Mouse (Mus musculus): ENCODE data around the gene Maml2. TPM values are rescaled to one million over a fixed set of nuclear protein-coding genes. Genes with fewer than 3 reads are reported as not detected.

Gene Maml2
- polyA plus RNA-seq, 1 experiment, result 1.5 TPM

GRCm38 (mm10) chr9:13495530-13495929 lies 197.8 kb downstream of the Maml2 start:
- Histone ChIP-seq H3ac (ENCODE audit: control insufficient read depth, insufficient read length, low read depth) (no peak overlapping the region), H3K36me3 (ENCODE audit: control insufficient read depth, insufficient read depth) (no peaks in the 10 kb centered on the region), H3K4me3 (ENCODE audit: insufficient read depth, poor library complexity, severe bottlenecking) (no peak overlapping the region), H3K79me3 (ENCODE audit: low read depth) (no peaks in the 10 kb centered on the region), H3K27me3 (ENCODE audit: control insufficient read depth, insufficient read depth, insufficient read length) (no peaks in the 10 kb centered on the region), H3K79me2 (ENCODE audit: control insufficient read depth, insufficient read depth) (no peaks in the 10 kb centered on the region)
- TF ChIP-seq CEBPB (IDR thresholded peaks at IDR 0.05; ENCODE audit: low read depth), result no peak
- no peak for TF ChIP-seq MAX (IDR thresholded peaks at IDR 0.05)
- no peak for TF ChIP-seq MYOG (IDR thresholded peaks at IDR 0.05; ENCODE audit: control insufficient read depth, extremely low read depth, insufficient read length)
- TF ChIP-seq FOSL1 (IDR thresholded peaks at IDR 0.05; ENCODE audit: insufficient read depth, low read length, poor library complexity, severe bottlenecking), result no peak
- TF ChIP-seq MYOD1 (IDR thresholded peaks at IDR 0.05; ENCODE audit: control insufficient read depth, insufficient read length, low read depth), result no peak
- TF ChIP-seq CTCF (IDR thresholded peaks at IDR 0.05; ENCODE audit: control insufficient read depth, insufficient read depth, insufficient read length), result no peak
- TF ChIP-seq USF1 (IDR thresholded peaks at IDR 0.05; ENCODE audit: low read depth), result no peak

- TF ChIP-seq FOSL1 (IDR thresholded peaks at IDR 0.05; ENCODE audit: insufficient read depth, low read length, poor library complexity, severe bottlenecking) (no peak), CTCF (IDR thresholded peaks at IDR 0.05; ENCODE audit: control insufficient read depth, insufficient read depth, insufficient read length) (no peak), CEBPB (IDR thresholded peaks at IDR 0.05; ENCODE audit: low read depth) (no peak), MAX (IDR thresholded peaks at IDR 0.05) (no peak), MYOD1 (IDR thresholded peaks at IDR 0.05; ENCODE audit: control insufficient read depth, insufficient read length, low read depth) (no peak), MYOG (IDR thresholded peaks at IDR 0.05; ENCODE audit: control insufficient read depth, extremely low read depth, insufficient read length) (no peak), USF1 (IDR thresholded peaks at IDR 0.05; ENCODE audit: low read depth) (no peak)
- Histone ChIP-seq H3K79me3 (ENCODE audit: low read depth) (no peaks in the 10 kb centered on the region), H3K4me3 (ENCODE audit: insufficient read depth, poor library complexity, severe bottlenecking) (no peak overlapping the region), H3K27me3 (ENCODE audit: control insufficient read depth, insufficient read depth, insufficient read length) (no peaks in the 10 kb centered on the region), H3K36me3 (ENCODE audit: control insufficient read depth, insufficient read depth) (no peaks in the 10 kb centered on the region), H3ac (ENCODE audit: control insufficient read depth, insufficient read length, low read depth) (no peak overlapping the region), H3K79me2 (ENCODE audit: control insufficient read depth, insufficient read depth) (no peaks in the 10 kb centered on the region)
Measured at GRCm38 (mm10) chr9:13497016-13497415, 199.3 kb downstream of the Maml2 start.

GRCm38 (mm10) chr9:13497690-13498333 lies 200.1 kb downstream of the Maml2 start:
- H3K36me3 ChIP-seq (ENCODE audit: control insufficient read depth, insufficient read depth), result no peaks in the 10 kb centered on the region
- no peaks in the 10 kb centered on the region for H3K79me3 ChIP-seq (ENCODE audit: low read depth)
- H3ac ChIP-seq (ENCODE audit: control insufficient read depth, insufficient read length, low read depth), result no peak overlapping the region
- H3K4me3 ChIP-seq (ENCODE audit: insufficient read depth, poor library complexity, severe bottlenecking), result no peak overlapping the region
- H3K27me3 ChIP-seq (ENCODE audit: control insufficient read depth, insufficient read depth, insufficient read length), result no peaks in the 10 kb centered on the region
- H3K79me2 ChIP-seq (ENCODE audit: control insufficient read depth, insufficient read depth), result no peaks in the 10 kb centered on the region
- TF ChIP-seq CTCF (IDR thresholded peaks at IDR 0.05; ENCODE audit: control insufficient read depth, insufficient read depth, insufficient read length) (no peak), USF1 (IDR thresholded peaks at IDR 0.05; ENCODE audit: low read depth) (peak; percentile 31)

GRCm38 (mm10) chr9:13500045-13500444 lies 202.3 kb downstream of the Maml2 start:
- H3K27me3 ChIP-seq (ENCODE audit: control insufficient read depth, insufficient read depth, insufficient read length), result no peaks in the 10 kb centered on the region
- H3K79me2 ChIP-seq (ENCODE audit: control insufficient read depth, insufficient read depth), result no peaks in the 10 kb centered on the region
- H3ac ChIP-seq (ENCODE audit: control insufficient read depth, insufficient read length, low read depth), result no peak overlapping the region
- no peaks in the 10 kb centered on the region for H3K36me3 ChIP-seq (ENCODE audit: control insufficient read depth, insufficient read depth)
- H3K79me3 ChIP-seq (ENCODE audit: low read depth), result no peaks in the 10 kb centered on the region
- H3K4me3 ChIP-seq (ENCODE audit: insufficient read depth, poor library complexity, severe bottlenecking), result no peak overlapping the region
- no peak for TF ChIP-seq USF1 (IDR thresholded peaks at IDR 0.05; ENCODE audit: low read depth)

GRCm38 (mm10) chr9:13505024-13505423 lies 207.3 kb downstream of the Maml2 start:
- H3K4me3 ChIP-seq (ENCODE audit: insufficient read depth, poor library complexity, severe bottlenecking), result no peak overlapping the region
- H3K36me3 ChIP-seq (ENCODE audit: control insufficient read depth, insufficient read depth), result no peaks in the 10 kb centered on the region
- no peaks in the 10 kb centered on the region for H3K27me3 ChIP-seq (ENCODE audit: control insufficient read depth, insufficient read depth, insufficient read length)
- H3ac ChIP-seq (ENCODE audit: control insufficient read depth, insufficient read length, low read depth), result no peak overlapping the region
- H3K79me3 ChIP-seq (ENCODE audit: low read depth), result no peaks in the 10 kb centered on the region
- no peak for TF ChIP-seq MAX (IDR thresholded peaks at IDR 0.05)
- TF ChIP-seq CEBPB (IDR thresholded peaks at IDR 0.05; ENCODE audit: low read depth), result no peak
- no peak for TF ChIP-seq CTCF (IDR thresholded peaks at IDR 0.05; ENCODE audit: control insufficient read depth, insufficient read depth, insufficient read length)
- no peak for TF ChIP-seq MYOD1 (IDR thresholded peaks at IDR 0.05; ENCODE audit: control insufficient read depth, insufficient read length, low read depth)
- no peak for TF ChIP-seq USF1 (IDR thresholded peaks at IDR 0.05; ENCODE audit: low read depth)
- TF ChIP-seq MYOG (IDR thresholded peaks at IDR 0.05; ENCODE audit: control insufficient read depth, extremely low read depth, insufficient read length), result no peak
- TF ChIP-seq FOSL1 (IDR thresholded peaks at IDR 0.05; ENCODE audit: insufficient read depth, low read length, poor library complexity, severe bottlenecking), result no peak
- no peaks in the 10 kb centered on the region for H3K79me2 ChIP-seq (ENCODE audit: control insufficient read depth, insufficient read depth)

- Histone ChIP-seq H3ac (ENCODE audit: control insufficient read depth, insufficient read length, low read depth) (no peak overlapping the region), H3K4me3 (ENCODE audit: insufficient read depth, poor library complexity, severe bottlenecking) (no peak overlapping the region), H3K27me3 (ENCODE audit: control insufficient read depth, insufficient read depth, insufficient read length) (no peaks in the 10 kb centered on the region), H3K79me2 (ENCODE audit: control insufficient read depth, insufficient read depth) (no peaks in the 10 kb centered on the region), H3K79me3 (ENCODE audit: low read depth) (no peaks in the 10 kb centered on the region), H3K36me3 (ENCODE audit: control insufficient read depth, insufficient read depth) (no peaks in the 10 kb centered on the region)
- TF ChIP-seq FOSL1 (IDR thresholded peaks at IDR 0.05; ENCODE audit: insufficient read depth, low read length, poor library complexity, severe bottlenecking) (no peak), USF1 (IDR thresholded peaks at IDR 0.05; ENCODE audit: low read depth) (no peak)
Measured at GRCm38 (mm10) chr9:13506956-13507821, 209.4 kb downstream of the Maml2 start.

All from C2C12 (cell line).